Comparison of ENCODE assay signal across 16 mouse cellular contexts in genomic region chr14:28773068-28773467, GRCm38 (mm10).
"Had no signal": no experiment of that assay in that cellular context is flagged by ENCODE, and none has a peak within 500 bp of the region (broad histone marks: within the 10 kb centered on the region; RNA-seq: fewer than 3 reads in every experiment).

No protein-coding gene starts in this region.

- ATAC-seq: inflammation-experienced regulatory T-cells, adult 6 months; intestine, postnatal 0 days; liver, embryonic 12.5 days; midbrain, embryonic 15.5 days had no signal

- H3K4me3 ChIP-seq: hindbrain, embryonic 15.5 days; left cerebral cortex, adult 2 months; liver, embryonic 12.5 days; lung, embryonic 15.5 days; megakaryocyte, embryonic 14.5 days; midbrain, embryonic 15.5 days; stomach, embryonic 15.5 days had no signal

- DNase-seq: kidney, postnatal 25 days; lung, postnatal 14 days; retina, postnatal 1 day; thymus, adult 2 months; thymus, postnatal 25 days had no signal

- H3K4me1 ChIP-seq: hindbrain, embryonic 15.5 days; liver, embryonic 12.5 days; lung, embryonic 15.5 days; megakaryocyte, embryonic 14.5 days; midbrain, embryonic 15.5 days; stomach, embryonic 15.5 days had no signal

- H3K4me2 ChIP-seq: hindbrain, embryonic 15.5 days; liver, embryonic 12.5 days; lung, embryonic 15.5 days; midbrain, embryonic 11.5 days; midbrain, embryonic 15.5 days; stomach, embryonic 15.5 days had no signal

- H3K27me3 ChIP-seq: hindbrain, embryonic 15.5 days; liver, embryonic 12.5 days; lung, embryonic 15.5 days; megakaryocyte, embryonic 14.5 days; midbrain, embryonic 15.5 days; stomach, embryonic 15.5 days had no signal

- H3K36me3 ChIP-seq: hindbrain, embryonic 15.5 days; liver, embryonic 12.5 days; lung, embryonic 15.5 days; midbrain, embryonic 15.5 days; stomach, embryonic 15.5 days had no signal

- H3K27ac ChIP-seq: hindbrain, embryonic 15.5 days; left cerebral cortex, adult 2 months; liver, embryonic 12.5 days; lung, embryonic 15.5 days; macrophage; midbrain, embryonic 15.5 days; stomach, embryonic 15.5 days had no signal

- H3K9me3 ChIP-seq: hindbrain, embryonic 15.5 days; liver, embryonic 12.5 days; lung, embryonic 15.5 days; midbrain, embryonic 15.5 days; stomach, embryonic 15.5 days had no signal

- H3K9ac ChIP-seq: hindbrain, embryonic 15.5 days; liver, embryonic 12.5 days; lung, embryonic 15.5 days; midbrain, embryonic 15.5 days; stomach, embryonic 15.5 days had no signal
